Mouse (Mus musculus): Measurements from ENCODE around the gene Olfr251. TPM values are rescaled to one million over a fixed set of nuclear protein-coding genes. Genes with fewer than 3 reads are reported as not detected.

The Olfr251 gene
- polyA plus RNA-seq, 1 experiment from 2014 or later: not detected

DNA sequence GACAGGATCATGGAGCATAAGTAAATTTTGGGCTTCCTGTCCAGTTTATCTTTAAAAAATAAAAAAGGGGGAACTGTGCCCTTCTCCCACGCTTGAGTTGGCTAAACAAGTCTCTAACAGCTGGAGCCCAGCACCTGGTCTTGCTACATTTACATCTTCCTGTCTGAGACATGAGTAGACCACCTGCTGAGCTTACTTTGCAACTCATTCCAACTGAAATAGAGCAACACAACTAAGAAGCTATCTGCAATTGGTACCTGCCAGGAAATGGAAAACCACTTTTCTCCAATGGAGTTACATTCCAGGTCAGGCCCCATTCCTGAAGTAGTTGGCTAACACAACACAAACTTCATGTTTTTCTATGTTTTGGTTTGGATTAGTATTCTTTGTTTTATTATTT, 50.1 kb downstream of the Olfr251 start:
- Histone ChIP-seq H3K4me2 (no peak overlapping the region), H3K36me3 (ENCODE audit: insufficient read depth) (no peaks in the 10 kb centered on the region), H3K9me3 (ENCODE audit: low read depth, low read length) (no peaks in the 10 kb centered on the region), H3K9ac (no peak overlapping the region), H3K27ac (ENCODE audit: low read depth) (no peak overlapping the region), H3K27me3 (ENCODE audit: insufficient read depth, low read length) (no peaks in the 10 kb centered on the region), H3K4me1 (ENCODE audit: insufficient read depth) (no peaks in the 10 kb centered on the region), H3K4me3 (ENCODE audit: low read depth, low read length) (no peak overlapping the region)
- ATAC-seq (ENCODE audit: insufficient read depth): no peak
- 32% methylated on average over 1 of the region's 1 CpGs for WGBS
- TF ChIP-seq CTCF (IDR thresholded peaks at IDR 0.05; ENCODE audit: low read depth): no peak
- DNase-seq: no peak

DNA sequence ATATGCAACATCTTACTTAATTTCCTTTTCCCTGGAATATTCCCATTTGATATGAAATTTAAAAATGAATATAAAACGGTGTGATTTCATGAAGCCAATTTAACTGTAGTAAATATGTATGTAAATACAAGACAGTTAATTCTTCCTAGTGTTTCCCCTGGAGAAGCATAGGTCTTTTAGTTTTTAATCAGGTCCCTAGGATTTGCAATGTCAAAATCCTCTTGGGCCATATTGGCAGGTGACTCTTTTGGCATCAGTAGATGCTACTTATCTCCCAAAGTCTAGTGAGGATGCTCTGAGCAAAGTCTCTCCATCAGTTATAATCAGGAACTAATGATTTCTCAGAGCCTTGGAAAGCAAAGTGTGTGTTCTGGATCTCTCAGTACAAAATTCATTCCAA, 52.3 kb downstream of the Olfr251 start, which contains the start of gene Olfr901:
Olfr901 (plus strand) TSS at position 301 of the 400 bp plus-strand sequence.
- WGBS: 81% methylated on average over 1 of the region's 1 CpGs
- Histone ChIP-seq H3K27me3 (ENCODE audit: insufficient read depth, low read length) (no peaks in the 10 kb centered on the region), H3K9me3 (ENCODE audit: low read depth, low read length) (no peaks in the 10 kb centered on the region), H3K36me3 (ENCODE audit: insufficient read depth) (no peaks in the 10 kb centered on the region), H3K4me1 (ENCODE audit: insufficient read depth) (no peaks in the 10 kb centered on the region), H3K9ac (no peak within 1 kb of the TSS), H3K4me2 (no peak within 1 kb of the TSS), H3K27ac (ENCODE audit: low read depth) (no peak within 1 kb of the TSS), H3K4me3 (ENCODE audit: low read depth, low read length) (no peak within 1 kb of the TSS)
- DNase-seq: no peak
- no peak for TF ChIP-seq CTCF (IDR thresholded peaks at IDR 0.05; ENCODE audit: low read depth)
- no peak for ATAC-seq (ENCODE audit: insufficient read depth)

Other genes with a start within 250 kb of the Olfr251 start
- not detected in 2 replicates for gene Olfr890, start 234.6 kb upstream of the Olfr251 start, polyA plus RNA-seq (2014; fragmentation: Nextera tagmentation; extraction: Ambion mirVana)
- not detected in 2 replicates for gene Olfr891, start 196.3 kb upstream of the Olfr251 start, polyA plus RNA-seq (2014; fragmentation: Nextera tagmentation; extraction: Ambion mirVana)
- gene Olfr893, start 168.7 kb upstream of the Olfr251 start, polyA plus RNA-seq (2014; fragmentation: Nextera tagmentation; extraction: Ambion mirVana): not detected in 2 replicates
- gene Olfr894, start 159.0 kb upstream of the Olfr251 start, polyA plus RNA-seq (2014; fragmentation: Nextera tagmentation; extraction: Ambion mirVana): not detected in 2 replicates
- gene Olfr143, start 124.3 kb upstream of the Olfr251 start, polyA plus RNA-seq (2014; fragmentation: Nextera tagmentation; extraction: Ambion mirVana): not detected in 2 replicates
- gene Olfr895, start 109.2 kb upstream of the Olfr251 start, polyA plus RNA-seq (2014; fragmentation: Nextera tagmentation; extraction: Ambion mirVana): not detected in 2 replicates
- gene Olfr896-ps1, start 86.0 kb upstream of the Olfr251 start, polyA plus RNA-seq (2014; fragmentation: Nextera tagmentation; extraction: Ambion mirVana): not detected in 2 replicates
- not detected in 2 replicates for gene Olfr25, start 48.0 kb upstream of the Olfr251 start, polyA plus RNA-seq (2014; fragmentation: Nextera tagmentation; extraction: Ambion mirVana)
- gene Olfr898, start 28.7 kb upstream of the Olfr251 start, polyA plus RNA-seq (2014; fragmentation: Nextera tagmentation; extraction: Ambion mirVana): not detected in 2 replicates
- not detected in 2 replicates for gene Olfr250, start 10.2 kb upstream of the Olfr251 start, polyA plus RNA-seq (2014; fragmentation: Nextera tagmentation; extraction: Ambion mirVana)
- gene Olfr147, start 24.6 kb downstream of the Olfr251 start, polyA plus RNA-seq (2014; fragmentation: Nextera tagmentation; extraction: Ambion mirVana): not detected in 2 replicates
- not detected in 2 replicates for gene Olfr901, start 52.4 kb downstream of the Olfr251 start, polyA plus RNA-seq (2014; fragmentation: Nextera tagmentation; extraction: Ambion mirVana)
- gene Olfr902, start 70.6 kb downstream of the Olfr251 start, polyA plus RNA-seq (2014; fragmentation: Nextera tagmentation; extraction: Ambion mirVana): not detected in 2 replicates
- gene Olfr904, start 86.1 kb downstream of the Olfr251 start, polyA plus RNA-seq (2014; fragmentation: Nextera tagmentation; extraction: Ambion mirVana): not detected in 2 replicates
- not detected in 2 replicates for gene Olfr905, start 94.0 kb downstream of the Olfr251 start, polyA plus RNA-seq (2014; fragmentation: Nextera tagmentation; extraction: Ambion mirVana)
- gene Olfr906, start 110.0 kb downstream of the Olfr251 start, polyA plus RNA-seq (2014; fragmentation: Nextera tagmentation; extraction: Ambion mirVana): not detected in 2 replicates
- gene Olfr907, start 118.7 kb downstream of the Olfr251 start, polyA plus RNA-seq (2014; fragmentation: Nextera tagmentation; extraction: Ambion mirVana): not detected in 2 replicates
- gene Olfr911-ps1, start 144.5 kb downstream of the Olfr251 start, polyA plus RNA-seq (2014; fragmentation: Nextera tagmentation; extraction: Ambion mirVana): not detected in 2 replicates
- not detected in 2 replicates for gene Olfr910, start 160.8 kb downstream of the Olfr251 start, polyA plus RNA-seq (2014; fragmentation: Nextera tagmentation; extraction: Ambion mirVana)
- not detected in 2 replicates for gene Olfr912, start 203.1 kb downstream of the Olfr251 start, polyA plus RNA-seq (2014; fragmentation: Nextera tagmentation; extraction: Ambion mirVana)
- gene Olfr913, start 215.7 kb downstream of the Olfr251 start, polyA plus RNA-seq (2014; fragmentation: Nextera tagmentation; extraction: Ambion mirVana): not detected in 2 replicates
- gene Olfr914, start 228.0 kb downstream of the Olfr251 start, polyA plus RNA-seq (2014; fragmentation: Nextera tagmentation; extraction: Ambion mirVana): not detected in 2 replicates

Data from lung, embryonic 14.5 days (tissue).